Comparison of ENCODE assay signal across 17 mouse cellular contexts in genomic region chr9:34825402-34826008, GRCm38 (mm10).
DNase-seq lines count a peak whose midpoint lies in the region; ATAC-seq and TF ChIP-seq lines count a peak whose summit lies in the region.
"Had no signal": no experiment of that assay in that cellular context is flagged by ENCODE, and none has a peak within 500 bp of the region (broad histone marks: within the 10 kb centered on the region; RNA-seq: fewer than 3 reads in every experiment).

No protein-coding gene starts in this region.

- H3K36me3 ChIP-seq in kidney, embryonic 14.5 days (ENCODE audit: control insufficient read depth, insufficient read depth, low read length) = no peaks in the 10 kb centered on the region
- no peaks in the 10 kb centered on the region for H3K36me3 ChIP-seq in kidney, adult 2 months (ENCODE audit: control insufficient read depth, insufficient read depth, low read length)
- no peaks in the 10 kb centered on the region for H3K36me3 ChIP-seq in hindbrain, embryonic 14.5 days (replicated peaks; ENCODE audit: control insufficient read depth, insufficient read depth)
- H3K36me3 ChIP-seq in midbrain, embryonic 15.5 days (replicated peaks) = no peaks in the 10 kb centered on the region
- H3K36me3 ChIP-seq: heart, embryonic 13.5 days; limb, embryonic 12.5 days had no signal

- 0 out of 2 replicates have a peak, but pooled peaks have one; percentile 46 for ATAC-seq in kidney, embryonic 14.5 days (ENCODE audit: low FRiP score, low TSS enrichment)
- peak; percentile 46 for ATAC-seq in hindbrain, embryonic 14.5 days (ENCODE audit: low FRiP score)
- peak; percentile 64 for ATAC-seq in midbrain, embryonic 15.5 days (replicated peaks)
- ATAC-seq: lung, postnatal 0 days had no signal

- H3K4me3 ChIP-seq in kidney, embryonic 14.5 days (ENCODE audit: low read length) = no peak overlapping the region
- no peak overlapping the region for H3K4me3 ChIP-seq in kidney, adult 2 months (ENCODE audit: insufficient read depth, low read depth, low read length)
- no peak overlapping the region for H3K4me3 ChIP-seq in hindbrain, embryonic 14.5 days (replicated peaks; ENCODE audit: low read length)
- no peak overlapping the region for H3K4me3 ChIP-seq in midbrain, embryonic 15.5 days
- H3K4me3 ChIP-seq: heart, embryonic 13.5 days; left cerebral cortex, adult 2 months; limb, embryonic 12.5 days; megakaryocyte, embryonic 14.5 days had no signal

- no peak for DNase-seq in kidney, adult 2 months
- peak; percentile 44 for DNase-seq in hindbrain, embryonic 14.5 days (ENCODE audit: low spot score)
- DNase-seq in adrenal gland, postnatal 25 days = no peak
- no peak for DNase-seq in spleen, adult 18-20 months
- no peak for DNase-seq in lung, postnatal 4 days
- DNase-seq: cerebellum, adult 9-11 months; right cerebral cortex, adult 18-20 months; thymus, postnatal 14 days had no signal

- no peak overlapping the region for H3K4me2 ChIP-seq in kidney, embryonic 14.5 days (replicated peaks; ENCODE audit: low read depth, low read length)
- H3K4me2 ChIP-seq in hindbrain, embryonic 14.5 days (replicated peaks) = no peak overlapping the region
- no peak overlapping the region for H3K4me2 ChIP-seq in midbrain, embryonic 15.5 days
- H3K4me2 ChIP-seq: heart, embryonic 13.5 days; limb, embryonic 12.5 days had no signal

- H3K27me3 ChIP-seq in kidney, embryonic 14.5 days (ENCODE audit: control insufficient read depth, insufficient read depth, low read length) = no peaks in the 10 kb centered on the region
- no peaks in the 10 kb centered on the region; the same call in 1 of the 2 replicates for H3K27me3 ChIP-seq in kidney, adult 2 months (replicated peaks; ENCODE audit: control insufficient read depth, insufficient read depth, low read length)
- H3K27me3 ChIP-seq in hindbrain, embryonic 14.5 days (ENCODE audit: control insufficient read depth, insufficient read depth, low read length) = no peaks in the 10 kb centered on the region
- H3K27me3 ChIP-seq in midbrain, embryonic 15.5 days (replicated peaks) = no peaks in the 10 kb centered on the region
- H3K27me3 ChIP-seq: heart, embryonic 13.5 days; megakaryocyte, embryonic 14.5 days had no signal

- no peak for TF ChIP-seq CTCF in kidney, adult 2 months (conservative IDR thresholded peaks at IDR 0.05; ENCODE audit: insufficient read depth, insufficient read length, low read depth, low read length)

- no peaks in the 10 kb centered on the region for H3K9me3 ChIP-seq in kidney, embryonic 14.5 days (ENCODE audit: control insufficient read depth, low read length)
- no peaks in the 10 kb centered on the region for H3K9me3 ChIP-seq in hindbrain, embryonic 14.5 days (ENCODE audit: control insufficient read depth, low read length)
- no peaks in the 10 kb centered on the region for H3K9me3 ChIP-seq in midbrain, embryonic 15.5 days
- H3K9me3 ChIP-seq: heart, embryonic 13.5 days; limb, embryonic 12.5 days; megakaryocyte, embryonic 14.5 days had no signal

- peaks cover 3% of the 10 kb centered on the region; the same call in 1 of the 2 replicates for H3K4me1 ChIP-seq in kidney, embryonic 14.5 days (ENCODE audit: control insufficient read depth, insufficient read depth, low read length)
- H3K4me1 ChIP-seq in kidney, adult 2 months (ENCODE audit: control insufficient read depth, insufficient read depth, low read length) = no peaks in the 10 kb centered on the region
- H3K4me1 ChIP-seq in hindbrain, embryonic 14.5 days (replicated peaks; ENCODE audit: control insufficient read depth, insufficient read depth, low read length) = peaks cover 17% of the 10 kb centered on the region
- H3K4me1 ChIP-seq in midbrain, embryonic 15.5 days = peaks cover 23% of the 10 kb centered on the region
- H3K4me1 ChIP-seq: heart, embryonic 13.5 days; megakaryocyte, embryonic 14.5 days had no signal

- 55% methylated on average over 11 of the region's 11 CpGs for WGBS in kidney, embryonic 14.5 days
- 54% methylated on average over 11 of the region's 11 CpGs for WGBS in kidney, adult 2 months
- 37% methylated on average over 11 of the region's 11 CpGs for WGBS in hindbrain, embryonic 14.5 days
- WGBS in midbrain, embryonic 15.5 days = 20% methylated on average over 11 of the region's 11 CpGs

- no peak overlapping the region for H3K27ac ChIP-seq in kidney, embryonic 14.5 days (ENCODE audit: low read depth, low read length)
- H3K27ac ChIP-seq in kidney, adult 2 months (ENCODE audit: insufficient read depth, low read depth, low read length) = no peak overlapping the region
- peak overlapping the region; percentile 49 for H3K27ac ChIP-seq in hindbrain, embryonic 14.5 days
- no peak overlapping the region for H3K27ac ChIP-seq in midbrain, embryonic 15.5 days
- H3K27ac ChIP-seq: heart, embryonic 13.5 days; kidney, postnatal 0 days; left cerebral cortex, adult 2 months; limb, embryonic 12.5 days; liver, embryonic 14.5 days had no signal

- no peak overlapping the region for H3K9ac ChIP-seq in kidney, embryonic 14.5 days (ENCODE audit: low read depth, low read length)
- no peak overlapping the region for H3K9ac ChIP-seq in hindbrain, embryonic 14.5 days
- no peak overlapping the region for H3K9ac ChIP-seq in midbrain, embryonic 15.5 days
- H3K9ac ChIP-seq: heart, embryonic 13.5 days; limb, embryonic 12.5 days; liver, embryonic 14.5 days had no signal

- TF ChIP-seq POLR2A in kidney, adult 2 months (IDR thresholded peaks at IDR 0.05; ENCODE audit: low read depth, low read length) = no peak
